Mouse (Mus musculus): Measurements from ENCODE around the gene Iqcf4. TPM values are rescaled to one million over a fixed set of nuclear protein-coding genes. Genes with fewer than 3 reads are reported as not detected.
A peak's percentile ranks its signal among the peaks of the same experiment; 100 is the strongest.
"Not testable (repeated sequence)": the region's sequence is repeated elsewhere in the genome, so short reads cannot be mapped to it uniquely, and the experiment has no call there.

Gene Iqcf4
- total RNA-seq (2021), result not detected
- long read RNA-seq, experiment 1, result 0 reads
- long read RNA-seq, experiment 2, result 0 reads

- DNase-seq (ENCODE audit: low spot score in 2 of 2), result no peak
Observed at GRCm38 (mm10) chr9:106570896-106571295, at the start of gene Iqcf4. Gene Iqcf4, minus strand, starts transcription at chr9:106570996.

- no peak for DNase-seq (ENCODE audit: low spot score in 2 of 2)
Observed at GRCm38 (mm10) chr9:106617496-106617895, 46.7 kb upstream of the Iqcf4 start.

- DNase-seq (ENCODE audit: low spot score in 2 of 2), result no peak
Observed at GRCm38 (mm10) chr9:106616306-106616705, 45.5 kb upstream of the Iqcf4 start.

GRCm38 (mm10) chr9:106614616-106615015 lies 43.8 kb upstream of the Iqcf4 start:
- no peak for DNase-seq (ENCODE audit: low spot score in 2 of 2)

GRCm38 (mm10) chr9:106613951-106614350 lies 43.2 kb upstream of the Iqcf4 start:
- DNase-seq (ENCODE audit: low spot score in 2 of 2), result no peak

- DNase-seq (ENCODE audit: low spot score in 2 of 2), result no peak
Observed at GRCm38 (mm10) chr9:106610727-106611126, 39.9 kb upstream of the Iqcf4 start.

- peak in 1 of 2 experiments; percentile 18 for DNase-seq (ENCODE audit: low spot score in 2 of 2)
Observed at GRCm38 (mm10) chr9:106600546-106600945, 29.8 kb upstream of the Iqcf4 start.

- DNase-seq (ENCODE audit: low spot score in 2 of 2), result no peak
Observed at GRCm38 (mm10) chr9:106598466-106598865, 27.7 kb upstream of the Iqcf4 start.

- no peak for DNase-seq (ENCODE audit: low spot score in 2 of 2)
Observed at GRCm38 (mm10) chr9:106595836-106596235, 25.0 kb upstream of the Iqcf4 start.

- DNase-seq (ENCODE audit: low spot score in 2 of 2), result not testable (repeated sequence)
Observed at GRCm38 (mm10) chr9:106595402-106595801, 24.6 kb upstream of the Iqcf4 start.

GRCm38 (mm10) chr9:106592158-106592557 lies 21.4 kb upstream of the Iqcf4 start:
- no peak for DNase-seq (ENCODE audit: low spot score in 2 of 2)

- DNase-seq (ENCODE audit: low spot score in 2 of 2), result no peak
Observed at GRCm38 (mm10) chr9:106582552-106582951, 11.8 kb upstream of the Iqcf4 start.

GRCm38 (mm10) chr9:106580016-106580415 lies 9.2 kb upstream of the Iqcf4 start:
- DNase-seq (ENCODE audit: low spot score in 2 of 2), result no peak

- no peak for DNase-seq (ENCODE audit: low spot score in 2 of 2)
Observed at GRCm38 (mm10) chr9:106576112-106576511, 5.3 kb upstream of the Iqcf4 start.

GRCm38 (mm10) chr9:106573366-106573765 lies 2.6 kb upstream of the Iqcf4 start:
- no peak for DNase-seq (ENCODE audit: low spot score in 2 of 2)

GRCm38 (mm10) chr9:106572186-106572585 lies 1.4 kb upstream of the Iqcf4 start:
- no peak for DNase-seq (ENCODE audit: low spot score in 2 of 2)

- DNase-seq (ENCODE audit: low spot score in 2 of 2), result no peak
Observed at GRCm38 (mm10) chr9:106566437-106566836, 4.4 kb downstream of the Iqcf4 start.

GRCm38 (mm10) chr9:106564025-106564424 lies 6.8 kb downstream of the Iqcf4 start:
- no peak for DNase-seq (ENCODE audit: low spot score in 2 of 2)

GRCm38 (mm10) chr9:106562291-106562690 lies 8.5 kb downstream of the Iqcf4 start:
- no peak for DNase-seq (ENCODE audit: low spot score in 2 of 2)

- DNase-seq (ENCODE audit: low spot score in 2 of 2), result no peak
Observed at GRCm38 (mm10) chr9:106561531-106561930, 9.3 kb downstream of the Iqcf4 start, which contains the start of gene Iqcf3. Gene Iqcf3, minus strand, starts transcription at chr9:106561631.

- DNase-seq (ENCODE audit: low spot score in 2 of 2), result no peak
Observed at GRCm38 (mm10) chr9:106534975-106535374, 35.8 kb downstream of the Iqcf4 start.

GRCm38 (mm10) chr9:106534296-106534695 lies 36.5 kb downstream of the Iqcf4 start:
- DNase-seq (ENCODE audit: low spot score in 2 of 2), result no peak

GRCm38 (mm10) chr9:106531833-106532232 lies 39.0 kb downstream of the Iqcf4 start:
- DNase-seq (ENCODE audit: low spot score in 2 of 2), result no peak

- no peak for DNase-seq (ENCODE audit: low spot score in 2 of 2)
Observed at GRCm38 (mm10) chr9:106519909-106520308, 50.9 kb downstream of the Iqcf4 start.
